In genomic region chr12:15821019-15821418, GRCm38 (mm10) we compare ENCODE assay signal across 26 mouse cellular contexts.
"Had no signal": no experiment of that assay in that cellular context is flagged by ENCODE, and none has a peak within 500 bp of the region (broad histone marks: within the 10 kb centered on the region; RNA-seq: fewer than 3 reads in every experiment).

No protein-coding gene starts in this region.

- H3K27me3 ChIP-seq: heart, embryonic 12.5 days; hindbrain, embryonic 12.5 days; intestine, embryonic 15.5 days; limb, embryonic 12.5 days had no signal

- DNase-seq: gastrocnemius, adult 2 months; gastrocnemius, postnatal 10 days; gastrocnemius, postnatal 25 days; heart, adult 18-20 months; heart, postnatal 10 days; heart, postnatal 4 days; kidney, adult 18-20 months; kidney, adult 9 months; kidney, postnatal 10 days; kidney, postnatal 25 days; kidney, postnatal 4 days; liver; liver, embryonic 13.5 days had no signal

- H3K27ac ChIP-seq: gastrocnemius, adult 2 months; hindbrain, embryonic 10.5 days; hindbrain, embryonic 12.5 days; hindbrain, embryonic 14.5 days; intestine, embryonic 15.5 days; layer of hippocampus, adult 2 months; left cerebral cortex, adult 2 months; limb, embryonic 10.5 days; limb, embryonic 12.5 days; liver, embryonic 13.5 days; liver, embryonic 15.5 days had no signal

- H3K9ac ChIP-seq: heart, embryonic 12.5 days; hindbrain, embryonic 12.5 days; hindbrain, embryonic 14.5 days; intestine, embryonic 15.5 days; limb, embryonic 12.5 days; liver, embryonic 13.5 days; liver, embryonic 15.5 days had no signal

- H3K36me3 ChIP-seq: heart, embryonic 12.5 days; hindbrain, embryonic 10.5 days; hindbrain, embryonic 12.5 days; intestine, embryonic 15.5 days; limb, embryonic 10.5 days; limb, embryonic 12.5 days; liver, embryonic 13.5 days; liver, embryonic 15.5 days had no signal

- H3K9me3 ChIP-seq: heart, embryonic 12.5 days; hindbrain, embryonic 10.5 days; hindbrain, embryonic 12.5 days; intestine, embryonic 15.5 days; limb, embryonic 10.5 days; limb, embryonic 12.5 days; liver, embryonic 13.5 days; liver, embryonic 15.5 days had no signal

- ATAC-seq: hindbrain, embryonic 16.5 days; intestine, embryonic 15.5 days; intestine, postnatal 0 days had no signal

- H3K4me3 ChIP-seq: gastrocnemius, adult 2 months; heart, embryonic 12.5 days; hindbrain, embryonic 10.5 days; hindbrain, embryonic 12.5 days; intestine, embryonic 15.5 days; layer of hippocampus, adult 2 months; left cerebral cortex, adult 2 months; limb, embryonic 10.5 days; limb, embryonic 12.5 days; liver, embryonic 13.5 days; liver, embryonic 15.5 days had no signal

- H3K4me2 ChIP-seq: heart, embryonic 12.5 days; hindbrain, embryonic 12.5 days; hindbrain, embryonic 14.5 days; intestine, embryonic 15.5 days; limb, embryonic 12.5 days; liver, embryonic 11.5 days; liver, embryonic 13.5 days; liver, embryonic 15.5 days had no signal
